Mouse (Mus musculus): ENCODE measurements around the gene Atg4d. TPM values are rescaled to one million over a fixed set of nuclear protein-coding genes. Genes with fewer than 3 reads are reported as not detected.

Gene Atg4d
- polyA plus RNA-seq, 1 experiment from 2014 or later, result 44.7 TPM

DNA sequence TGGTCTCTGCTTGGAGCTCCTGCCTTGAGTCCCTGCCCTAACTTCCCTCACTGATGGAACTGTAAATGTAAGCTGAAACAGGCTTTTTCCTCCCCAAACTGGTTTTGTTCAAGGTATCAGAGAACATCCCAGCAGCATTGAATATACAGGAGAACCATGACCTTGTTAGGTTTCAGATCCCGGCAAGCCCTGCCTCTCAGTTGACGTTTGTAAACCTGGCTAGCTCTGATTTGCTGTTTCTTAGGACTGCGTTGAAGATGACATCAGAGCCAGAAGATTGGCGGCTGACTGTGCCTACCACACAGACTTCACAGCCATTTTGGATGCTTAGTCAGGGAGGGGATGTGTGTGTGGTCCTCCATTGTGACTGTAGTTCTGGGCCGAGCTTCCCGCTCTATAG is 41.2 kb upstream of the Atg4d start:
- H3K27ac ChIP-seq (ENCODE audit: low read depth, low read length), result no peak overlapping the region
- H3K4me1 ChIP-seq (replicated peaks; ENCODE audit: control insufficient read depth, insufficient read depth, low read length), result peaks cover 6% of the 10 kb centered on the region; the same call in 1 of the 2 replicates
- no peak for ATAC-seq
- H3K36me3 ChIP-seq (ENCODE audit: control insufficient read depth, insufficient read depth), result no peaks in the 10 kb centered on the region
- H3K4me2 ChIP-seq (replicated peaks; ENCODE audit: low read depth), result no peak overlapping the region
- H3K4me3 ChIP-seq (ENCODE audit: low read depth, low read length), result no peak overlapping the region
- TF ChIP-seq CTCF (IDR thresholded peaks at IDR 0.05; ENCODE audit: low read depth), result no peak
- H3K9me3 ChIP-seq (ENCODE audit: control insufficient read depth), result no peaks in the 10 kb centered on the region
- H3K27me3 ChIP-seq (replicated peaks; ENCODE audit: control insufficient read depth, insufficient read depth, low read length), result no peaks in the 10 kb centered on the region
- WGBS, result 94% methylated on average over 6 of the region's 6 CpGs
- no peak overlapping the region for H3K9ac ChIP-seq (ENCODE audit: low read depth, low read length)

DNA sequence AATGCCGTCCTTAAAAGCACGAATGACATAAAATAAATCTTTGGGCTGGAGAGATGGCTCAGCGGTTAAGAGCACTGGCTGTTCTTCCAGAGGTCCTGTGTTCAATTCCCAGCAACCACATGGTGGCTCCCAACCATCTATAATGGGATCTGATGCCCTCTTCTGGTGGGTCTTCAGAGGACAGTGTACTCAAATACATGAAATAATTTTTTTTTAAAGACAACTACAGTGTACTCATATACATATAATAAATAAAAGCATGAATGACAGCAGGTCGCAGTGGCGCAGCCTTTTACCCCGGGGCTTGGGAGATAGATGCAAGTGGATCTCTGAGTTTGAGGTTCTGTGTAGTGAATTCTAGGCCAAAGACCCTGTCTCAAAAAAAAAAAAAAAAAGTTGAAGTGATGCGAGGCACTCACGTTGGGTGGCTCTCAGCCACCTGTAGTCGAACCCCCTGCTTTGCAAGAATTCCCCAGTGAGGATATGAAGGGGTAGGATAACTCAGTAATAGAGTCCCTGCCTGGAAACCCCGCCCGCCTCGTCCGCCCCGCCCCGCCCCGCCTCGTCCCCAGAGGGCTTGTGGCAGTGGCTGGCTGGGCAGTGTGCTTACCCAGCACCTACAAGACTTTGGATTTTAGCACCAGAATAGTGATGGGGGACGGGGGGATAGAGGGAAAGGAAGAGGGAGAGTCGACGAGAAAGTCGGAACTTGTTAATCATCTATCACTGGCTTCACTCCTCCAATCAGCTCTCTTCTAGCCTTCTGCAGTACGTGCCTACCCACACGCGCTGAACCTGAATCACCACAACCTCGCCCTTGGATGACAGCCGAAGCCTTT is 40.3 kb upstream of the Atg4d start:
- Histone ChIP-seq H3K9ac (ENCODE audit: low read depth, low read length) (0 out of 2 replicates have a peak overlapping the region, but pooled peaks have one; percentile 17), H3K27me3 (replicated peaks; ENCODE audit: control insufficient read depth, insufficient read depth, low read length) (no peaks in the 10 kb centered on the region), H3K27ac (ENCODE audit: low read depth, low read length) (peak overlapping the region; percentile 15), H3K4me2 (replicated peaks; ENCODE audit: low read depth) (peak overlapping the region; percentile 74), H3K4me3 (ENCODE audit: low read depth, low read length) (peak overlapping the region; percentile 41), H3K36me3 (ENCODE audit: control insufficient read depth, insufficient read depth) (peaks cover 6% of the 10 kb centered on the region; the same call in 1 of the 2 replicates), H3K9me3 (ENCODE audit: control insufficient read depth) (no peaks in the 10 kb centered on the region), H3K4me1 (replicated peaks; ENCODE audit: control insufficient read depth, insufficient read depth, low read length) (peaks cover 6% of the 10 kb centered on the region; the same call in 1 of the 2 replicates)
- peak; percentile 32 for ATAC-seq
- 18% methylated on average over 26 of the region's 26 CpGs for WGBS
- TF ChIP-seq CTCF (IDR thresholded peaks at IDR 0.05; ENCODE audit: low read depth), result peak; percentile 31

DNA sequence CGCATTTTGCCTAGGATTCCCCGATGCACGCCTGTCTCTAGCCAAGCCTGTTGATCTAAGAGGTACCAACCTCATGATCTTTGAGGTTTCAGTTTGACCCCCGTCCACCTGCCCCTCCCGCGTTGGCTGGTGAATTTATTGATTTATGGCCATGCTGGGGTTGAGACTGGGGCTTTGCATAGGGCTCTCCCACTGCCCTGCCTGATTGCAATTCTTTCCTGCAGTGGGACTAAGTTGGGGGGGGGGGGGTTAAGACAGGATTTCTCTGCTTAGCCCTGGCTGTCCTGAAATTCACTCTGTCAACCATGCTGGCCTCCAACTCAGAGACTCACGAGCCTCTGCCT is 39.7 kb upstream of the Atg4d start:
- Histone ChIP-seq H3K4me1 (replicated peaks; ENCODE audit: control insufficient read depth, insufficient read depth, low read length) (peaks cover 6% of the 10 kb centered on the region; the same call in 1 of the 2 replicates), H3K27me3 (replicated peaks; ENCODE audit: control insufficient read depth, insufficient read depth, low read length) (no peaks in the 10 kb centered on the region), H3K27ac (ENCODE audit: low read depth, low read length) (peak overlapping the region; percentile 15; the same call in 1 of the 2 replicates), H3K9ac (ENCODE audit: low read depth, low read length) (0 out of 2 replicates have a peak overlapping the region, but pooled peaks have one; percentile 17), H3K36me3 (ENCODE audit: control insufficient read depth, insufficient read depth) (peaks cover 12% of the 10 kb centered on the region; the same call in 1 of the 2 replicates), H3K9me3 (ENCODE audit: control insufficient read depth) (no peaks in the 10 kb centered on the region), H3K4me3 (ENCODE audit: low read depth, low read length) (peak overlapping the region; percentile 41), H3K4me2 (replicated peaks; ENCODE audit: low read depth) (peak overlapping the region; percentile 74)
- no peak for ATAC-seq
- no peak for TF ChIP-seq CTCF (IDR thresholded peaks at IDR 0.05; ENCODE audit: low read depth)
- WGBS, result 3% methylated on average over 7 of the region's 7 CpGs

DNA sequence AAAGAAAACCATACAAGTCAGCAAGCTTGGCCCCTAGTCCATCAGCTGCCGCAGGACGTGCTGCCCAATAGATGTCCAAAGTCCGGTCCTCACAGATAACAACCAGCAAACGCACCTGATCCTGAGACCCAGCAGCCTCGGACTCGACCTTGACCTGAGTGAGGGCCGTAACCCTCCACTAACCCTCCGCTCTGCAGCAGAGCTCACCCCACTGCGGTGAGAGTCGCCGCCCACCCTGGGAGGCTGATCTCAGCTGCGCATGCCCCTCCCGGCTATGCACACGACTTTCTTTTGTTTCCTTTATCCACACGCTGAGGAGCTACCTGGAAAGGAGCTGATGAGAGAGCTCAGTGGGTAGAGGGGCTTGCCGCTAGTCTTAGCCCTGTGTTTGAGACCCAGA is 37.8 kb upstream of the Atg4d start:
- H3K9me3 ChIP-seq (ENCODE audit: control insufficient read depth), result no peaks in the 10 kb centered on the region
- WGBS, result 9% methylated on average over 16 of the region's 16 CpGs
- TF ChIP-seq CTCF (IDR thresholded peaks at IDR 0.05; ENCODE audit: low read depth), result no peak
- H3K36me3 ChIP-seq (ENCODE audit: control insufficient read depth, insufficient read depth), result peaks cover 24% of the 10 kb centered on the region
- ATAC-seq, result peak; percentile 52
- H3K27ac ChIP-seq (ENCODE audit: low read depth, low read length), result peak overlapping the region; percentile 77
- H3K27me3 ChIP-seq (replicated peaks; ENCODE audit: control insufficient read depth, insufficient read depth, low read length), result no peaks in the 10 kb centered on the region
- peak overlapping the region; percentile 70 for H3K4me2 ChIP-seq (replicated peaks; ENCODE audit: low read depth)
- H3K9ac ChIP-seq (ENCODE audit: low read depth, low read length), result peak overlapping the region; percentile 40; the same call in 1 of the 2 replicates
- peak overlapping the region; percentile 27 for H3K4me3 ChIP-seq (ENCODE audit: low read depth, low read length)
- peaks cover 6% of the 10 kb centered on the region; the same call in 1 of the 2 replicates for H3K4me1 ChIP-seq (replicated peaks; ENCODE audit: control insufficient read depth, insufficient read depth, low read length)

DNA sequence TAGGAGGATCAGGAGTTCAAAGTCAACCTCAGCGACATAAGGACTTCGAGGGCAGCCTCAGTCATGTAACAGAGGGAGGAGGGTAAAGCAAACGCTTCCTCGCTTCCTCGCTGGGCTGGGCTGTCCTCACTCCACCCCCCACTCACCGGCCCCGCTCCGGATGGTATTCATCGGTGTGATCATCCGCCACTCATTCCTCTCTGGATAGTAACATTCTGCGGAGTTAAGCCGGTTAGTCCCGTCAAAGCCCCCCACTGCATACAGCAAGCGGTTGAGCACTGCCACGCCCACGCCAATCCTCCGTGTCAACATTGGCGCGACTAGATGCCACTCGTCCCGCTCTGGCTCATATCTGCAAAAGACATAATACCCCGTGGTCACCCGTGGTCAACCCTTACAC is 33.5 kb upstream of the Atg4d start:
- ATAC-seq, result no peak
- H3K4me3 ChIP-seq (ENCODE audit: low read depth, low read length), result no peak overlapping the region
- H3K36me3 ChIP-seq (ENCODE audit: control insufficient read depth, insufficient read depth), result peaks cover 51% of the 10 kb centered on the region
- no peak for TF ChIP-seq CTCF (IDR thresholded peaks at IDR 0.05; ENCODE audit: low read depth)
- no peak overlapping the region for H3K9ac ChIP-seq (ENCODE audit: low read depth, low read length)
- H3K27ac ChIP-seq (ENCODE audit: low read depth, low read length), result no peak overlapping the region
- H3K4me2 ChIP-seq (replicated peaks; ENCODE audit: low read depth), result no peak overlapping the region
- peaks cover 6% of the 10 kb centered on the region; the same call in 1 of the 2 replicates for H3K4me1 ChIP-seq (replicated peaks; ENCODE audit: control insufficient read depth, insufficient read depth, low read length)
- no peaks in the 10 kb centered on the region for H3K9me3 ChIP-seq (ENCODE audit: control insufficient read depth)
- H3K27me3 ChIP-seq (replicated peaks; ENCODE audit: control insufficient read depth, insufficient read depth, low read length), result no peaks in the 10 kb centered on the region
- WGBS, result 52% methylated on average over 23 of the region's 23 CpGs

DNA sequence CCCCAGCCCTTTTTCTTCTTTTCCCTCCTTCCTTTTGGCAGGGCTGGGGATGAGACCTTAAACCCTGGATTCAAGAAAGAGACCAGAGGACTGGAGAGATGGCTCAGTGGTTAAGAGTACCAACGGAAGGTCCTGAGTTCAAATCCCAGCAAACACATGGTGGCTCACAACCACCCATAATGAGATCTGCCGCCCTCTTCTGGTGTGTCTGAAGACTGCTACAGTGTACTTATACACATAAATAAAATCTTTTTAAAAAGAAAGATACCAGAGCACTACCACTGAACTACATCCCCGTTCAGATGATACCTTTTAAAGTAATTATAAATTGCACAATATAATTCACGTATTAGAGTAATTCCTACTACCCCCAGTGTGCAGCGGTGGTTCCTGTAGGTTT is 32.2 kb upstream of the Atg4d start:
- no peak for ATAC-seq
- no peak for TF ChIP-seq CTCF (IDR thresholded peaks at IDR 0.05; ENCODE audit: low read depth)
- H3K4me1 ChIP-seq (replicated peaks; ENCODE audit: control insufficient read depth, insufficient read depth, low read length), result peaks cover 11% of the 10 kb centered on the region; the same call in 1 of the 2 replicates
- H3K9me3 ChIP-seq (ENCODE audit: control insufficient read depth), result no peaks in the 10 kb centered on the region
- WGBS, result 91% methylated on average over 5 of the region's 5 CpGs
- H3K9ac ChIP-seq (ENCODE audit: low read depth, low read length), result no peak overlapping the region
- H3K27ac ChIP-seq (ENCODE audit: low read depth, low read length), result no peak overlapping the region
- peaks cover 57% of the 10 kb centered on the region for H3K36me3 ChIP-seq (ENCODE audit: control insufficient read depth, insufficient read depth)
- H3K27me3 ChIP-seq (replicated peaks; ENCODE audit: control insufficient read depth, insufficient read depth, low read length), result no peaks in the 10 kb centered on the region
- no peak overlapping the region for H3K4me2 ChIP-seq (replicated peaks; ENCODE audit: low read depth)
- no peak overlapping the region for H3K4me3 ChIP-seq (ENCODE audit: low read depth, low read length)
